Mouse (Mus musculus) midbrain, embryonic 13.5 days (tissue): Measurements from ENCODE around the gene B4galt4. TPM values are rescaled to one million over a fixed set of nuclear protein-coding genes. Genes with fewer than 3 reads are reported as not detected.
A peak's percentile ranks its signal among the peaks of the same experiment; 100 is the strongest.
"Not testable (repeated sequence)": the region's sequence is repeated elsewhere in the genome, so short reads cannot be mapped to it uniquely, and the experiment has no call there.

ENCODE experiments used
- ATAC-seq: fragments of 200-750 bp; cut with Nextera tagmentation; 2 replicates; pipeline ENCODE4 v1.8.0; 2017; ENCODE audit warnings: mild to moderate bottlenecking, moderate TSS enrichment, moderate library complexity
- H3K27ac ChIP-seq: fragments of 300-500 bp; sonication (generic); 2 replicates; pipeline ENCODE4 v1.5.1; 2015; ENCODE audit warnings: inconsistent platforms, mild to moderate bottlenecking, moderate library complexity
- H3K27me3 ChIP-seq: fragments of 300-500 bp; sonication (generic); 2 replicates; pipeline ENCODE4 v1.6.1; 2015; ENCODE audit warnings: mild to moderate bottlenecking, inconsistent platforms
- H3K36me3 ChIP-seq: fragments of 300-500 bp; sonication (generic); 2 replicates; pipeline ENCODE4 v1.6.1; 2015; ENCODE audit warnings: mild to moderate bottlenecking, inconsistent platforms
- H3K4me1 ChIP-seq: fragments of 300-500 bp; sonication (generic); replicated peaks from 2 replicates; pipeline ENCODE4 v1.6.1; 2015; ENCODE audit warnings: inconsistent platforms
- H3K4me2 ChIP-seq: fragments of 300-500 bp; sonication (generic); replicated peaks from 2 replicates; pipeline ENCODE4 v1.6.1; 2015; ENCODE audit warnings: moderate library complexity, mild to moderate bottlenecking, inconsistent platforms
- H3K4me3 ChIP-seq: fragments of 300-500 bp; sonication (generic); replicated peaks from 2 replicates; pipeline ENCODE4 v1.5.1; 2015; ENCODE audit warnings: mild to moderate bottlenecking, inconsistent platforms
- H3K9ac ChIP-seq: fragments of 300-500 bp; sonication (generic); replicated peaks from 2 replicates; pipeline ENCODE4 v1.6.1; 2015; ENCODE audit warnings: mild to moderate bottlenecking, inconsistent platforms
- H3K9me3 ChIP-seq: fragments of 300-500 bp; sonication (generic); 2 replicates; pipeline ENCODE4 v1.6.1; 2016; ENCODE audit warnings: mild to moderate bottlenecking, inconsistent platforms
- WGBS: fragments of 180-500 bp; shearing (Covaris S2); methylation state at CpG from one replicate; pipeline ENCODE4 v1.1.7; 2015; 5-methylcytosine and 5-hydroxymethylcytosine counted together
- polyA plus RNA-seq: library from polyadenylated mRNA; unstranded; fragments of >200 nt; fragmentation: Nextera tagmentation; extraction: Ambion mirVana; gene quantifications from 2 replicates; pipeline ENCODE4 v1.2.1, GENCODE M21; 2015

B4galt4 gene
- polyA plus RNA-seq, 1 experiment from 2014 or later, result 24.9 TPM

DNA sequence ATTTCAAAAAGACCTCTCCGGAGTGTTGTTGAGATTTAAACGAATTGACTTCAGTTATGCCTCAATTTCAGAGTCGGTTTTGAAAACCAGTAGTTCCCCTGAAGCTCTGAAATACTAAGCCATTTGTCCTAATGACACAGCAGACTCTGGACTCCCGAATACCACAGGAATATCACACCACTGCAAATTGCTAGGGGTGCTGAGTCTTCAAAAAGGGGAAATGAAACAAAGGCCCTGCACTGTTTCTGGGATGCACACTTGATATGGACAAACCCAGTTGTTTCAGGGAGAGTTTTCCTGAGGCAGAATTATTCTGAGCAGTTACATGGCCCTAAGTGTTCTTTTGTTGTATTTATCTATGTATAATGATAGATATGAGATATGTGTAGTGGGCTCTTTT, 30.8 kb upstream of the B4galt4 start:
- WGBS, result 71% methylated on average over 4 of the region's 4 CpGs
- Histone ChIP-seq H3K27me3 (peaks cover 8% of the 10 kb centered on the region; the same call in 1 of the 2 replicates), H3K4me2 (peak overlapping the region; percentile 96), H3K36me3 (no peaks in the 10 kb centered on the region), H3K9me3 (no peaks in the 10 kb centered on the region), H3K9ac (no peak overlapping the region), H3K4me3 (peak overlapping the region; percentile 67; the same call in 1 of the 2 replicates), H3K27ac (no peak overlapping the region), H3K4me1 (peaks cover 5% of the 10 kb centered on the region)
- no peak for ATAC-seq

DNA sequence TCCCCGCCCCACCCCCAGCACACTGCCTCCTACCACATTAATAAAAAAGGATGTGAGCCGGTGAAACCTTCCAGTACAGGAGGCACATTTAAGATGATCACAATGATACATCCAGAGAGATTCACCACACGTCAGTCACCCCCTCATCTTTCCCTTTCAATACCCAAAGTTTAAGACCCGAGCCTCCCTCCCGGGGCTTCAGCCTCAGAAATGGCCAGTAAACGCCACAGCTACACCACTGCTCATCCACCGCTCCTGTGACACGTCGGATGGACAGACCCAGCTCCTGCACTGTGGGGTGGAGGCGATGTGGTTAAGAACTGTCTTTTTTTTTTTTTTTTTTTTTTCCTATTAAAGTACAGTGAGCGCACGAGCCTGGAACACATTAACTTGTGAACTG, 30.0 kb upstream of the B4galt4 start:
- H3K4me2 ChIP-seq, result peak overlapping the region; percentile 96
- peak overlapping the region; percentile 79 for H3K9ac ChIP-seq
- WGBS, result 7% methylated on average over 12 of the region's 12 CpGs
- no peak overlapping the region for H3K27ac ChIP-seq
- ATAC-seq, result peak; percentile 28
- peak overlapping the region; percentile 67 for H3K4me3 ChIP-seq
- H3K9me3 ChIP-seq, result no peaks in the 10 kb centered on the region
- H3K4me1 ChIP-seq, result peaks cover 5% of the 10 kb centered on the region
- peaks cover 8% of the 10 kb centered on the region; the same call in 1 of the 2 replicates for H3K27me3 ChIP-seq
- no peaks in the 10 kb centered on the region for H3K36me3 ChIP-seq

DNA sequence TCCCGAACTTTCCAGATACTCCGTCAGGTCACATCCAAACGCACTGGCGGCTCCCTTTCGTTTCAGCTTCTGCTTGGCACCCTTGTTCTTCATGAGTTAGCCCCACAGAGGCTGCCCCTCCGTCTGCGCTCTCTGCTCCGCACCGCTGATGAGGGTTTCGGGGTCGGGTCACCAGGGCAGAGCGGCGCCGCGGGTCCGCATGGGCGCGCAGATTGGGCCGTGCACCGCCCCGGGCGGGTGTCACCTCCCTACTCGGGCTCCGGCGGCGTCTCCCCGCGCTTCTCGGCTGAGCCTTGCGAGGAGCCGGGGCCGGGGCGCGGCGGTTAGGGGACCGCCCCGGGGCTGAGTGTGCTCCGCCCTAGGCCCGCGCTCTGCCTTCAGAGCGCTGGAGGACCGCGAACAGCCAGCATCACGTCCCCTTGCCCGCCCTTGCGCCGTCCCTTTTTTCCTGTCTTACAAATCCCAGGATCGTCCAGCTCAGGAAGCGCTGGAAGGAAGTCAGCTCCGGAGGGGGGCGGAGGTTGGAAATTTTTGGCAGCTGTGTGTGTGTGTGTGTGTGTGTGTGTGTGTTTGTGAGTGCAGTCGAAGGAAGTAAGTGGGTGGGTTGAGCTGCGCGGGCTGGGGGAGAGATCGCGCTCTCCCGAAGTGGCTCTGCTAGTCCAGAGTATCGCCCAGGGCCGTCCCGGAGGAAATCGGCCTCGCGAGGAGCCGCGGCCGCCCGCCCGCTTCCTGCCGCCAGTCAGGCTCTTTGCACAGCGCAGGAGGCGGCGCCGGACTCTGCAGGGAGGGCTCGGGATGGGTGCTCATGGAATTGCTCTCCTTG, 29.3 kb upstream of the B4galt4 start, which contains the start of gene Arhgap31:
Gene Arhgap31 (minus strand): TSS at position 694 of the 823 bp plus-strand sequence.
- Histone ChIP-seq H3K27ac (peak within 1 kb of the TSS; percentile 62), H3K4me1 (peaks cover 5% of the 10 kb centered on the region), H3K9me3 (no peaks in the 10 kb centered on the region), H3K27me3 (peaks cover 8% of the 10 kb centered on the region; the same call in 1 of the 2 replicates), H3K36me3 (no peaks in the 10 kb centered on the region), H3K9ac (peak within 1 kb of the TSS; percentile 79), H3K4me3 (peak within 1 kb of the TSS; percentile 67), H3K4me2 (peak within 1 kb of the TSS; percentile 96)
- ATAC-seq, result peak; percentile 95
- under 1% methylated on average over 73 of the region's 74 CpGs for WGBS

DNA sequence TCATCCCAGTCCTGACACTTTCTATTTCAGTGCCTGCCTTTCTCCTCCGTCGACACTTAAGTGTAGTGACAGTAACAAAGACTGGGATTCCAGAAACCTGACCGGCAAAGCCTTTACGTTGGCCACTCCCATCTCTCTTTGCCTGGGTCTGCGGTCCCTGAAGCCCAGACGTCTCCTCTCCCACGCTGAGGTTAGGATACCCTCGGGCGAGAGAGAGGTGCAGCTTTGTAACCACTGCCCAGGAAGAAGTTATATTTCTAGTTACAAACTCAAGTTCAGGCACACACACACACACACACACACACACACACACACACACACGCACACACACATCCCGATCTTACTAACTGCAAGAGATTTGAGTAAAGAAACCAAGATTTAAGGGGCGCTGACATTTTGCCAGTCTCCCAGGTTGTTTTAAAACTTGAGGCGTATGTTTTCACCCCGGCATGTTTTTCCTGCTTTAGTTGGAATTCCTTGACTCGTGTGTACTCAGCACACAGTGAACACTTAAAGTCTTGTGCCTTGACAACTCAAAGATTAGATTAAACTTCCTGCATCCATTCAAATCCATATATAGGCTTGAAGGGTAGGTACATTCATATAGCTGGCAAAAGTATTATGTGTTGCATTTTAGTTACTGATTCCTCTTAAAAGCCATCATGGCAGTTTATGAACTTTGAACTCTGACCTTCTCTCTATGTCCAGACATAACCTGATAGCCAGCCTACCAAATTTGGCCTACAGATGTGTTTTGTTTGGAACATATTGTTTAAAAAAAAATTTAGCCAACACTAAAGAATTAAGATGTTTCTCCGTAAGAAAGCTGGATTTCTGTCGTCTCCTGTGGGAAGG, 28.4 kb upstream of the B4galt4 start:
- H3K9me3 ChIP-seq, result no peaks in the 10 kb centered on the region
- peaks cover 8% of the 10 kb centered on the region; the same call in 1 of the 2 replicates for H3K27me3 ChIP-seq
- peak overlapping the region; percentile 67 for H3K4me3 ChIP-seq
- H3K27ac ChIP-seq, result peak overlapping the region; percentile 62; the same call in 1 of the 2 replicates
- H3K4me1 ChIP-seq, result peaks cover 5% of the 10 kb centered on the region
- no peaks in the 10 kb centered on the region for H3K36me3 ChIP-seq
- 30% methylated on average over 17 of the region's 17 CpGs for WGBS
- H3K4me2 ChIP-seq, result peak overlapping the region; percentile 96
- ATAC-seq, result peak; percentile 62
- H3K9ac ChIP-seq, result peak overlapping the region; percentile 79

DNA sequence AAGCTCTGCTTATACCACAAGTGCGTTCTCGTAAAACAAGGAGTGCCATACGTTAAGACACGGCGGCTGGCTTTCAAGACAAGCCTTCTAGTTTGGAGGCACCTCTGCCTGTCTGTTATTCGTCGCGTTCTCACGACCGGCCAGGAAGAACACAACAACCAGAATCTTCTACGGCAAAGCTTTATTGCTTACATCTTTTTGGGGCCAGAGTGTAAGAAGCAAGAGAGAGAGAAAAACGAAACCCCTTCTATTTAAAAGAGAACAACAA, 27.9 kb upstream of the B4galt4 start:
- H3K4me3 ChIP-seq, result not testable (repeated sequence)

DNA sequence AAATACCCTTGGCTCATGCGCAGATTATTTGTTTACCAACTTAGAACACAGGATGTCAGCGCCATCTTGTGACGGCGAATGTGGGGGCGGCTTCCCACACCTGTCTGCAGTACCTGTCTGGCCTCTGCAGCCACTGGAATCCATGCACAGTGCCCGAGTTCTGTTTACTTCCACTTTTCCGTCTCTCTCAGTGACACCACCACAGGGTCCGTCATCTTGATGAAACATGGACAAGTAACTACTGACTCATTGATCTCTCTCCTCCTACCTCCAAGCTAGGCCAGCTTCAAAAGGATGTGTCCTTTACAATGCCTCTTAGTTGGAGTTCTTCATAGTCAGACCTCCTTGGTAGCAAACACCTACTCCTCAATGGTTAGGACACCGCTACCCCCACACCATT, 20.7 kb upstream of the B4galt4 start:
- Histone ChIP-seq H3K4me2 (no peak overlapping the region), H3K27ac (no peak overlapping the region), H3K9me3 (no peaks in the 10 kb centered on the region), H3K9ac (no peak overlapping the region), H3K27me3 (no peaks in the 10 kb centered on the region), H3K36me3 (no peaks in the 10 kb centered on the region), H3K4me1 (no peaks in the 10 kb centered on the region), H3K4me3 (no peak overlapping the region)
- no peak for ATAC-seq
- WGBS, result 96% methylated on average over 9 of the region's 9 CpGs

More for the DNA sequence above, 27.9 kb upstream of the B4galt4 start:
- not testable (repeated sequence) for H3K36me3 ChIP-seq, H3K9me3 ChIP-seq, H3K4me1 ChIP-seq, H3K9ac ChIP-seq, H3K27me3 ChIP-seq, H3K27ac ChIP-seq, ATAC-seq
- WGBS, result 62% methylated on average over 11 of the region's 12 CpGs
- peak overlapping the region; percentile 25 for H3K4me2 ChIP-seq

DNA sequence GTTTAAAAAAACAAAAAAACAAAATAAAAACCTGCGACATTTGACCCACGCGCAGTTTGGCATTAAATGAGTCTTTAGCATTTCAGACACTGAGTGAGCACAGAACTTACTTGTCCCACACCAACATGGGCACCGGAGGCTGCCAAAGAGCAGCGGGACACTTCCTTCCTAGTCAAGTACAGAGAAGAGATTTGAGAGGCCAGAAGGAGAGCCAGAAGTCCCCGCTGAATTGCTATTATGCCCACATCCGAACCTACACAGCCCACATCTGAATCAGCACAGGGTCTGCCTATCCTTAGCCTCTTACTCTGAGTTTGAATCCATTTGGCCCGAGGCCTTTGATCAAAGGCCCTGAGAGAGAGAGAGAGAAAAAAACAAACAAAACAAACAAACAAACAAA, 17.8 kb upstream of the B4galt4 start:
- ATAC-seq, result no peak
- Histone ChIP-seq H3K9ac (no peak overlapping the region), H3K27ac (no peak overlapping the region), H3K4me3 (no peak overlapping the region), H3K4me1 (no peaks in the 10 kb centered on the region), H3K9me3 (no peaks in the 10 kb centered on the region), H3K27me3 (no peaks in the 10 kb centered on the region), H3K36me3 (no peaks in the 10 kb centered on the region), H3K4me2 (no peak overlapping the region)
- WGBS, result 87% methylated on average over 8 of the region's 8 CpGs

DNA sequence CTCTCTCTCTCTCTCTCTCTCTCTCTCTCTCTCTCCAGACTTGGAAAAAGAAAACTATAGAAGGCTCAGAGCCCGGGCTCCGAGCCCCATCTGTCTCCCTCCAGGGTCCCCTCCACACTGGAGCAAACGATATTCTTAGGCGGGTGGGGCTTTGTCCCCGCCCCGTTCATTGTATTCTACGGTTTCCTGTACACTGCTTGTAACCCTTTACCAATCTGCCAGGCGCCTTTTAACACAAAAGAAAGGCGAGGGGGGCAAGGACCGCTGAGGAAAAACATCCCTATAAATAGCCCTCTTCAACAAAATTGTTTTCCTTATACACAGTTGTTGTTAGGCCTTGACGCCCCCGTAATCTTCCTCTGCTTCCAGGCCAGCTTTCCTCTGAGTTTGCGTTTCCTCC, 17.1 kb upstream of the B4galt4 start:
- H3K27ac ChIP-seq, result no peak overlapping the region

DNA sequence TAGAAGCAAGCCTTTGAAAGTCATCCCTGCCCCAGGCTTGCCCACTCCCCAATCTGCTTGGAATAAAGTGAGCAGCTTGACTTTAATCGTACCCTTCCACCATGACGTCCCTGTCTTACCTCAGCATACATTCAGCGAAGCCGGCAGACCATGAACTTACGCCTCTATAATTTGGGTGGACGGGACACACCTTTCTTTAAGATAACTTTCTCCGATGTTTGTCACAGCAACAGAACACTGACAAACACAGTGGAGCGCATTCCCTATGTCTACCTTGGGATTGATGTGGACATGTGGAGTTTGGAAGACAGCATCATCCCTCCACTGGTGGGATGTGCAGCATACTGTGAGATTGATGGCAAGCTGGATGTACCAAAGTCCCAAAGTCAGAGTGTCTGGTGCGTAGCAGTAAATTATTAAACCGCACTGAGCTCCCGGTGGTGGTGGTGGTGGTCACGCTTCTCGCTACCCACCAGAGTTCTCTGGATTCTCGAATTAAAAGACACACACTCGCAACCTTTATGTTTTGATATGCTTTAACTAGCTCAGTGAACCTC, 13.4 kb upstream of the B4galt4 start:
- H3K27me3 ChIP-seq, result no peaks in the 10 kb centered on the region
- H3K4me3 ChIP-seq, result no peak overlapping the region
- H3K4me1 ChIP-seq, result no peaks in the 10 kb centered on the region
- no peak overlapping the region for H3K4me2 ChIP-seq
- 95% methylated on average over 15 of the region's 15 CpGs for WGBS
- no peak for ATAC-seq
- no peak overlapping the region for H3K9ac ChIP-seq
- no peaks in the 10 kb centered on the region for H3K9me3 ChIP-seq
- no peak overlapping the region for H3K27ac ChIP-seq
- no peaks in the 10 kb centered on the region for H3K36me3 ChIP-seq

More for the DNA sequence above, 17.1 kb upstream of the B4galt4 start:
- no peak for ATAC-seq
- no peak overlapping the region for H3K4me2 ChIP-seq
- no peak overlapping the region for H3K9ac ChIP-seq
- no peak overlapping the region for H3K4me3 ChIP-seq
- no peaks in the 10 kb centered on the region for H3K4me1 ChIP-seq
- H3K27me3 ChIP-seq, result no peaks in the 10 kb centered on the region
- 64% methylated on average over 13 of the region's 13 CpGs for WGBS
- H3K36me3 ChIP-seq, result no peaks in the 10 kb centered on the region
- no peaks in the 10 kb centered on the region for H3K9me3 ChIP-seq

DNA sequence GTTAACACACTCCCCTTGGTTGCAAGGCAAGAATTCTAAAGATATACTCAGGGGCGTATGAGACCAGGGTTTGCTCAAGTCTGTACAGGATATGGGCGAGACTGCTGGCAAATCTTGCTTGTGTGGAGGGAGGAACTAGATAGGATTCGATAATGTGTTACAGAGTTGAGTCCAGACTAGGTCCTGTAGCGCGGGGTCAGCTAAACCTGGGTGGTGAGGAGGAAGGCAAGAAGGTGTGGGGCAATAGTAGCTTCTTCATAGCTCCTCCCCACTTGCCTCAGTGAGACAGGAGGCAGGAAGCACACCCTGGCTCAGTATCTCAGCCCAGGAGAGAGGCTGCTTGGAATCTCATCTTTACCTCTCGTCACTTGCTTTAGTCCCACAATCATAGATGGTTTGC, 12.9 kb upstream of the B4galt4 start:
- no peaks in the 10 kb centered on the region for H3K9me3 ChIP-seq
- H3K4me1 ChIP-seq, result no peaks in the 10 kb centered on the region
- no peaks in the 10 kb centered on the region for H3K27me3 ChIP-seq
- H3K4me3 ChIP-seq, result no peak overlapping the region
- 90% methylated on average over 6 of the region's 6 CpGs for WGBS
- no peak overlapping the region for H3K27ac ChIP-seq
- no peak overlapping the region for H3K4me2 ChIP-seq
- no peak for ATAC-seq
- no peaks in the 10 kb centered on the region for H3K36me3 ChIP-seq
- H3K9ac ChIP-seq, result no peak overlapping the region

DNA sequence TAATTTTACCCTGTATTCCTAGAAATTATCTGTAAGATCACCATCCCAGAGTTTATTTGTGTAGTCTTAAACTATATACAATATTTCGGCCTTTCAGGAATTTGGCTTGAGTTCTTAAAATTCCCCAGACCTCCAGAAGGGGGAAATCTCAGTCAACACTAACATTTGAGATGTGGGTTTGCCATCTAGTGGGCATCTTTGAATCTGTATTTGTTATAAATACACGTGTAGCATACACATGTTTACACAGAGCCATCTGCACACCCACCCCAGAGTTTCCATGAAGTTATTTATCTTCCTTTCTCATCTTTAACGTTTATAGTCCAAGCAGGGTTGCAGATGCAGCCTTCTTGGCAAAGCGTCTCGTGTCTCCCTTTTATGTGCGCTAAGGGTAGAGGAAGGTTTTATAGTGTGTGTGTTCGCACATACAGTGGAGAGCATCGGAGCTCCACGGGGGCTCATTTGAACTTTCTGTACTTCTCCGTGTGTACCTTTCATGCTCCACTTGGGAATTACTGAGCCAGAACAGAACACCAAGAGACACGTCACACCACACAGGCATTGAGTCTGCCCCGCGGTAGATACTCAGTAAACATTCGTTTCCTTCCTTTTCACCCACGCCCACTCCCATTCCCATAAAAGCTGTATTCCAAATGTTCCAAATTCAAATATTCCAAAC, 12.3 kb upstream of the B4galt4 start:
- Histone ChIP-seq H3K4me2 (no peak overlapping the region), H3K27me3 (no peaks in the 10 kb centered on the region), H3K9ac (no peak overlapping the region), H3K9me3 (no peaks in the 10 kb centered on the region), H3K27ac (no peak overlapping the region), H3K4me3 (no peak overlapping the region), H3K36me3 (no peaks in the 10 kb centered on the region), H3K4me1 (no peaks in the 10 kb centered on the region)
- WGBS, result 71% methylated on average over 15 of the region's 15 CpGs
- no peak for ATAC-seq
